Mouse (Mus musculus) kidney, embryonic 16.5 days (tissue): ENCODE results near the gene Wipf3. TPM values are rescaled to one million over a fixed set of nuclear protein-coding genes. Genes with fewer than 3 reads are reported as not detected.

Experiments
- ATAC-seq: fragments of 200-750 bp; cut with Nextera tagmentation; 2 replicates; pipeline ENCODE4 v1.8.0; 2017; ENCODE audit warnings: moderate TSS enrichment; ENCODE audit not compliant: low FRiP score, low TSS enrichment
- H3K27ac ChIP-seq: fragments of 300-500 bp; sonication (generic); 2 replicates; pipeline ENCODE4 v1.5.1; 2014; ENCODE audit warnings: low read length
- H3K27me3 ChIP-seq: fragments of 300-500 bp; sonication (generic); 2 replicates; pipeline ENCODE4 v1.6.1; 2014; ENCODE audit warnings: low read length, control low read depth, mixed read lengths; ENCODE audit not compliant: insufficient read depth
- H3K36me3 ChIP-seq: fragments of 300-500 bp; sonication (generic); 2 replicates; pipeline ENCODE4 v1.6.1; 2014; ENCODE audit warnings: low read length, control low read depth, mixed read lengths; ENCODE audit not compliant: insufficient read depth
- H3K4me1 ChIP-seq: fragments of 300-500 bp; sonication (generic); 2 replicates; pipeline ENCODE4 v1.6.1; 2014; ENCODE audit warnings: low read length, control low read depth, mixed read lengths; ENCODE audit not compliant: insufficient read depth
- H3K4me2 ChIP-seq: fragments of 300-500 bp; sonication (generic); replicated peaks from 2 replicates; pipeline ENCODE4 v1.6.1; 2014; ENCODE audit warnings: low read depth, low read length
- H3K4me3 ChIP-seq: fragments of 300-500 bp; sonication (generic); 2 replicates; pipeline ENCODE4 v1.5.1; 2014; ENCODE audit warnings: mild to moderate bottlenecking, low read length
- H3K9ac ChIP-seq: fragments of 300-500 bp; sonication (generic); replicated peaks from 2 replicates; pipeline ENCODE4 v1.6.1; 2014; ENCODE audit warnings: low read length
- H3K9me3 ChIP-seq: fragments of 300-500 bp; sonication (generic); 2 replicates; pipeline ENCODE4 v1.6.1; 2016; ENCODE audit warnings: low read length, control low read depth
- WGBS: fragments of 180-500 bp; shearing (Covaris S2); extraction: QIAGEN DNeasy Blood & Tissue Kit; methylation state at CpG from one replicate; pipeline ENCODE4 v1.1.7; 2014; 5-methylcytosine and 5-hydroxymethylcytosine counted together
- polyA plus RNA-seq: library from polyadenylated mRNA; unstranded; fragments of >200 nt; fragmentation: Nextera tagmentation; extraction: Ambion mirVana; gene quantifications from 2 replicates; pipeline ENCODE4 v1.2.1, GENCODE M21; 2015

The Wipf3 gene
- polyA plus RNA-seq, 1 experiment from 2014 or later, result 3.1 TPM

GRCm38 (mm10) chr6:54444086-54444485, 14.7 kb downstream of the Wipf3 start:
- 59% methylated on average over 7 of the region's 7 CpGs for WGBS

DNA sequence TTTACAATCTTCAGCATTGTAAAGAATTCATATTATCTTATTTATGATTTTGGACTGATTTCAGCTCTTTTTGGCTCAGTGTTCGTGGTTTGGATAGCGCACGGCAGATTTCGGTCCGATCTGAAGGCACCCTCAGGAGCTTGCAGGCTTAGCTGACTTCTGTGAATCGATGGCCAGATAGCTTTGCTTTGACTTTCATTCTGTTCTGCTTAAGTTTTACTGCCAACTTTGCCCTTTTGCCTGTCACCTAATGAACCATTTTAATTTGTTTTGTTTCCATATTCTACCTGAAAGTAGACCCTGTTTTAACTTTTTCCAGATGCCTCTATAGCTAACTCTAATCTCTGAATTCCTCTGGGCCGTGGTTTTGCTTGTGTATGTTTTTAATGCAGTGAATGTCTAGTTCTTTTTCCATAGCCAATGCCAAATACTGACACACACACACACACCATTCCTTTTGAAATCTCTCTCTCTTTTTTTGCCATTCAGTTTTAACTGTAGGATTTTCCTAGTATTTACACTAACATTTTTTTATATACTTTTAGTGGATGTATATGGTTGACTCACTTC, 15.9 kb downstream of the Wipf3 start:
- H3K4me2 ChIP-seq, result no peak overlapping the region
- no peak overlapping the region for H3K9ac ChIP-seq
- no peak overlapping the region for H3K27ac ChIP-seq
- 81% methylated on average over 7 of the region's 7 CpGs for WGBS
- no peaks in the 10 kb centered on the region for H3K27me3 ChIP-seq
- ATAC-seq, result no peak
- no peak overlapping the region for H3K4me3 ChIP-seq
- H3K36me3 ChIP-seq, result no peaks in the 10 kb centered on the region
- H3K4me1 ChIP-seq, result no peaks in the 10 kb centered on the region
- no peaks in the 10 kb centered on the region for H3K9me3 ChIP-seq

More at GRCm38 (mm10) chr6:54444086-54444485, 14.7 kb downstream of the Wipf3 start:
- no peaks in the 10 kb centered on the region for H3K4me1 ChIP-seq
- no peak for ATAC-seq
- no peak overlapping the region for H3K4me2 ChIP-seq
- H3K4me3 ChIP-seq, result no peak overlapping the region
- H3K9ac ChIP-seq, result no peak overlapping the region
- no peak overlapping the region for H3K27ac ChIP-seq
- no peaks in the 10 kb centered on the region for H3K36me3 ChIP-seq
- H3K27me3 ChIP-seq, result no peaks in the 10 kb centered on the region
- no peaks in the 10 kb centered on the region for H3K9me3 ChIP-seq

DNA sequence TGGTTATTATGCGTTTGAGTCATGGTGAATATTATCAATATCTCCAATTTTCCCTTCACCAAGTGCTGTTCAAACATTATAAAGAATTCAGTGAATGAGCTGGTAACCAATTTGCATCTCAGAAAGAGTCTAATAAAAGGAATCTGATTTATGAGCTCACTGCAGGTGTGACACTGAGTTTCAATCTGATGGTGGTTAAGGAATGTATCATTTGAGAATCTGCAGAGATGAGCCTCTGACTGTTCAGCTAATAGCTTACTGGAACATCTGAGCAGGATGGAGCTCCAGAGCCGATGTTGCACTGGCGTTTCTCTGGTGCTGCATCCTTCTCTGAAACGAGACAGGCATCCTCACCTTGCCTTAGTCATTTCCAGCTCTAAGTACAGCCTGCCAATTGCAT, 17.9 kb downstream of the Wipf3 start:
- H3K27ac ChIP-seq, result no peak overlapping the region
- H3K9me3 ChIP-seq, result no peaks in the 10 kb centered on the region
- no peaks in the 10 kb centered on the region for H3K27me3 ChIP-seq
- H3K4me2 ChIP-seq, result no peak overlapping the region
- H3K9ac ChIP-seq, result no peak overlapping the region
- no peak overlapping the region for H3K4me3 ChIP-seq
- no peak for ATAC-seq
- no peaks in the 10 kb centered on the region for H3K36me3 ChIP-seq
- WGBS, result 85% methylated on average over 4 of the region's 4 CpGs
- no peaks in the 10 kb centered on the region for H3K4me1 ChIP-seq

GRCm38 (mm10) chr6:54459661-54460060, 30.3 kb downstream of the Wipf3 start:
- Histone ChIP-seq H3K9ac (no peak overlapping the region), H3K4me3 (no peak overlapping the region), H3K27ac (no peak overlapping the region), H3K27me3 (no peaks in the 10 kb centered on the region), H3K36me3 (no peaks in the 10 kb centered on the region), H3K4me2 (no peak overlapping the region), H3K9me3 (no peaks in the 10 kb centered on the region), H3K4me1 (no peaks in the 10 kb centered on the region)
- 63% methylated on average over 7 of the region's 7 CpGs for WGBS
- no peak for ATAC-seq

GRCm38 (mm10) chr6:54460172-54460914, 30.9 kb downstream of the Wipf3 start:
- WGBS, result 81% methylated on average over 6 of the region's 6 CpGs

DNA sequence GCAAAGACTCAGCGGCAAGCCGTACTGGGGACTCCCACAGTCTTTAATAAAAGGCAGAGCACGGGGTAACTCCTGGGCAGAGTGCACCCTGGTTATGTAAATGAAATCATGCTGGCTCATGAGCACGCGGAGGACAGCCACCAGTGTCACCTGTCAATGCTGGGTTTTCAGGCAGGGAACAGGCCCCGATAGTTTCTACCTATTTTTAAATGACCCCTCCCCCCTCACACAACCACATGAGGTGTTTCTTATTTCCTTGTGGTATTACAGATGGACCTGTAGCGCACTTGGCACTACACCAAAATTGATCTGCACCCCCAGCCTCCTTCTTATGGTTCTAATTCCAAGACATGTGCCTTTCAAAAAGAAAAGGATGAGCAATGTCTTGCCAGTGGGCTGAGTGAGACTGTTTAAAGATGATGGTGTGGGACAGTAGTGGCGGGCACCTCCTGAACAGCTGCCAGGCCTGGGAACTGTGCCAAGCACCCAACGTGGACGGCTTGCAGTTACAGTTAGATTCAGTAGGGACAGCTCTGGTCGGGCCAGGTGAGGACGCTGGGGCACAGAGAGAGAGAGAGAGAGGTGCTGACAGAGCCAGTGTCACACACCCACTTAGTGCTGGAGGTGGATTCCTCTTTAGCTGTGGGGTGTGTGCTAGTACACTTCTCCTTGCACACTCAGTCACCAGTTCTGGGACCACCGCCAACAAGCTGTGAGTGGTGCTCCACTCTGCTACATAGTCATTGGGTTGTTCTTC, 31.7 kb downstream of the Wipf3 start:
- Histone ChIP-seq H3K27ac (no peak overlapping the region), H3K9me3 (no peaks in the 10 kb centered on the region), H3K36me3 (no peaks in the 10 kb centered on the region), H3K9ac (no peak overlapping the region), H3K4me1 (no peaks in the 10 kb centered on the region), H3K27me3 (no peaks in the 10 kb centered on the region), H3K4me2 (no peak overlapping the region), H3K4me3 (no peak overlapping the region)
- WGBS, result 79% methylated on average over 13 of the region's 13 CpGs
- no peak for ATAC-seq

More at GRCm38 (mm10) chr6:54460172-54460914, 30.9 kb downstream of the Wipf3 start:
- H3K27me3 ChIP-seq, result no peaks in the 10 kb centered on the region
- no peak for ATAC-seq
- no peak overlapping the region for H3K27ac ChIP-seq
- H3K9ac ChIP-seq, result no peak overlapping the region
- H3K36me3 ChIP-seq, result no peaks in the 10 kb centered on the region
- no peak overlapping the region for H3K4me2 ChIP-seq
- H3K9me3 ChIP-seq, result no peaks in the 10 kb centered on the region
- H3K4me3 ChIP-seq, result no peak overlapping the region
- no peaks in the 10 kb centered on the region for H3K4me1 ChIP-seq

- H3K4me3 ChIP-seq, result no peak overlapping the region
- ATAC-seq, result no peak
- no peak overlapping the region for H3K4me2 ChIP-seq
- no peak overlapping the region for H3K27ac ChIP-seq
- no peaks in the 10 kb centered on the region for H3K36me3 ChIP-seq
- H3K9ac ChIP-seq, result no peak overlapping the region
- no peaks in the 10 kb centered on the region for H3K27me3 ChIP-seq
- 87% methylated on average over 6 of the region's 6 CpGs for WGBS
- H3K9me3 ChIP-seq, result no peaks in the 10 kb centered on the region
- H3K4me1 ChIP-seq, result no peaks in the 10 kb centered on the region
Observed at GRCm38 (mm10) chr6:54462766-54463165, 33.4 kb downstream of the Wipf3 start.

DNA sequence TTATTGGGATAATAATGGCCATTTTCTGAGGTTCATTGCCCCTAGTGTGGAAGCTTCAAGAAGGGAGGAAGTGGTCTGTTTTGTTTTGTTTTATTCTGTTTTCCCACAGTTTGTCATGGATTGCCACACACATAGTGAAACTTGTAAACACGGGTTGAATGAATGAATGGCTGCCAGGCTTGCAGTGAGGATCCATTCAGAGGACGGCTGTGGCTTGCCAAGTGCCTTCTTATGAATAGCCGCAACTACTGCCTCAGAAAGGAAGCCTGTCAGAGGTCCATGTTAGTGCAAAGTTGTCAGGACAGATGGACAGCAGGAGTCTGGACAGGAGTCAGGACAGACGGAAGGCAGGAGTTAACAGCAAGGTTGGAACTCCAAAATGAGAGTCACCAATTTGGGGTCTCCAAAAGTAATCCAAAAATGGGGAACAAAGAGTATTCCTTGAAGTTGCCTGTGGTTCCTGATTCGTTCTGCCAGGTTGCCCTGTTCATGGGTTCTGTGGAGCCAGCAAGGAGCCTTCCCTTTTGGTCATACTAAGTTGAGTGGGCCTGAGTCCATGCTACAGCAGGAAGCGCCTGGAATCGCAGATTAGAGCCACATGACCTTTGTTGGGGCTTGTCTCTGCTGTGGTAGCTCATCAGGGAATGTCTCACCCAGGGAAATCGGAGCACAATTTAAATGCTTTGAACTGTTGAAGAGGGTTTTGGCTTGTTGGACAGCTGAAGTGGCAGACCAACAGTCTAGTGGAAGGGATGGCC, 34.5 kb downstream of the Wipf3 start:
- Histone ChIP-seq H3K9ac (no peak overlapping the region), H3K27ac (no peak overlapping the region), H3K4me2 (no peak overlapping the region), H3K4me3 (no peak overlapping the region), H3K36me3 (no peaks in the 10 kb centered on the region), H3K27me3 (no peaks in the 10 kb centered on the region), H3K9me3 (no peaks in the 10 kb centered on the region), H3K4me1 (no peaks in the 10 kb centered on the region)
- no peak for ATAC-seq
- WGBS, result 61% methylated on average over 8 of the region's 8 CpGs

- Histone ChIP-seq H3K4me1 (no peaks in the 10 kb centered on the region), H3K4me2 (no peak overlapping the region), H3K9ac (no peak overlapping the region), H3K4me3 (no peak overlapping the region), H3K9me3 (no peaks in the 10 kb centered on the region), H3K36me3 (no peaks in the 10 kb centered on the region), H3K27me3 (no peaks in the 10 kb centered on the region), H3K27ac (no peak overlapping the region)
- ATAC-seq, result no peak
- WGBS, result 90% methylated on average over 4 of the region's 4 CpGs
Observed at GRCm38 (mm10) chr6:54464926-54465325, 35.5 kb downstream of the Wipf3 start.
